Mouse (Mus musculus) embryo, embryonic 11.5 days (tissue): ENCODE data around the gene Spop.
"Not testable (repeated sequence)": the region's sequence is repeated elsewhere in the genome, so short reads cannot be mapped to it uniquely, and the experiment has no call there.

Experiments used
- DNase-seq: peaks from one replicate; pipeline ENCODE4 v3.0.0-alpha.2; 2012; ENCODE audit warnings: low read depth, low spot score

The Spop gene

GRCm38 (mm10) chr11:95495883-95496282, 82.0 kb downstream of the Spop start:
- DNase-seq, result no peak

- no peak for DNase-seq
Observed at GRCm38 (mm10) chr11:95497921-95498320, 84.0 kb downstream of the Spop start.

- DNase-seq, result no peak
Observed at GRCm38 (mm10) chr11:95500412-95500811, 86.5 kb downstream of the Spop start.

- no peak for DNase-seq
Observed at GRCm38 (mm10) chr11:95500836-95501235, 87.0 kb downstream of the Spop start.

GRCm38 (mm10) chr11:95501826-95502225, 87.9 kb downstream of the Spop start:
- DNase-seq, result not testable (repeated sequence)

GRCm38 (mm10) chr11:95503581-95504180, 89.8 kb downstream of the Spop start:
- DNase-seq, result no peak

GRCm38 (mm10) chr11:95504271-95504731, 90.4 kb downstream of the Spop start:
- DNase-seq, result no peak

- no peak for DNase-seq
Observed at GRCm38 (mm10) chr11:95507041-95507716, 93.3 kb downstream of the Spop start.

- no peak for DNase-seq
Observed at GRCm38 (mm10) chr11:95507785-95508184, 93.9 kb downstream of the Spop start.

GRCm38 (mm10) chr11:95508211-95508926, 94.5 kb downstream of the Spop start:
- no peak for DNase-seq

GRCm38 (mm10) chr11:95509126-95509717, 95.3 kb downstream of the Spop start:
- DNase-seq, result no peak

GRCm38 (mm10) chr11:95510631-95511030, 96.8 kb downstream of the Spop start:
- no peak for DNase-seq

- DNase-seq, result no peak
Observed at GRCm38 (mm10) chr11:95511919-95512318, 98.0 kb downstream of the Spop start.

GRCm38 (mm10) chr11:95512383-95512782, 98.5 kb downstream of the Spop start:
- DNase-seq, result no peak

- no peak for DNase-seq
Observed at GRCm38 (mm10) chr11:95513461-95514297, 99.8 kb downstream of the Spop start.

- DNase-seq, result peak; percentile 46
Observed at GRCm38 (mm10) chr11:95514298-95514861, 100.5 kb downstream of the Spop start, which contains the start of gene Nxph3. Gene Nxph3 (minus strand): TSS chr11:95514570.

- no peak for DNase-seq
Observed at GRCm38 (mm10) chr11:95515376-95516323, 101.8 kb downstream of the Spop start.

GRCm38 (mm10) chr11:95516491-95516911, 102.6 kb downstream of the Spop start:
- DNase-seq, result no peak

- DNase-seq, result no peak
Observed at GRCm38 (mm10) chr11:95517162-95517561, 103.3 kb downstream of the Spop start.

GRCm38 (mm10) chr11:95519299-95519698, 105.4 kb downstream of the Spop start:
- no peak for DNase-seq
